Mouse (Mus musculus): ENCODE results near the gene E2f8. TPM values are rescaled to one million over a fixed set of nuclear protein-coding genes. Genes with fewer than 3 reads are reported as not detected.

E2f8 gene
- polyA plus RNA-seq, 1 experiment from 2014 or later: 12.6 TPM

DNA sequence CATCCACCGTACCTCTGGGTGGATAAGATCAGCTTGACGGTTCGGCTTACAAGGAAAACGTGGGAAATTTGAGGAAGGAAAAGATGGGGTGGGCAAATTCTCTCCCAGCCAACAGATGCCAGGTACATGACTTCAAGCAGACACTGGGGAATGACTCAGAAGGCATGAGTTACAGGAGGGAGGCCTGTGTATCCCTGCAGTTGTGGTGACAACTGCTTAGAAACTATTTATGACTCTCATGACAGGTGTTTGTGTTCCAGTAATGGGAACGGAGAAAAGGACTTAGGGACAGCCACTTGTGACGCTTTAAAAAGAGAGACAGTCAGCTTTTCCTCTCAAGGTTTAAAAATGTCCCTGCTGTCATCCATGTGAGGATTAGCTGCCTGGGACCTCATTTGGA, 11.3 kb downstream of the E2f8 start:
- Histone ChIP-seq H3K4me2 (no peak overlapping the region), H3K4me1 (no peaks in the 10 kb centered on the region), H3K9me3 (replicated peaks) (no peaks in the 10 kb centered on the region), H3K9ac (no peak overlapping the region), H3K27me3 (no peaks in the 10 kb centered on the region), H3K4me3 (no peak overlapping the region), H3K27ac (no peak overlapping the region), H3K36me3 (ENCODE audit: poor library complexity, severe bottlenecking) (peaks cover 93% of the 10 kb centered on the region)
- ATAC-seq: no peak
- 94% methylated on average over 6 of the region's 6 CpGs for WGBS

GRCm38 (mm10) chr7:48867576-48867975, 13.8 kb downstream of the E2f8 start:
- Histone ChIP-seq H3K4me2 (no peak overlapping the region), H3K4me3 (no peak overlapping the region), H3K4me1 (no peaks in the 10 kb centered on the region), H3K36me3 (ENCODE audit: poor library complexity, severe bottlenecking) (peaks cover 73% of the 10 kb centered on the region), H3K9me3 (replicated peaks) (no peaks in the 10 kb centered on the region), H3K9ac (no peak overlapping the region), H3K27ac (no peak overlapping the region), H3K27me3 (no peaks in the 10 kb centered on the region)
- WGBS: 92% methylated on average over 18 of the region's 18 CpGs
- ATAC-seq: no peak

DNA sequence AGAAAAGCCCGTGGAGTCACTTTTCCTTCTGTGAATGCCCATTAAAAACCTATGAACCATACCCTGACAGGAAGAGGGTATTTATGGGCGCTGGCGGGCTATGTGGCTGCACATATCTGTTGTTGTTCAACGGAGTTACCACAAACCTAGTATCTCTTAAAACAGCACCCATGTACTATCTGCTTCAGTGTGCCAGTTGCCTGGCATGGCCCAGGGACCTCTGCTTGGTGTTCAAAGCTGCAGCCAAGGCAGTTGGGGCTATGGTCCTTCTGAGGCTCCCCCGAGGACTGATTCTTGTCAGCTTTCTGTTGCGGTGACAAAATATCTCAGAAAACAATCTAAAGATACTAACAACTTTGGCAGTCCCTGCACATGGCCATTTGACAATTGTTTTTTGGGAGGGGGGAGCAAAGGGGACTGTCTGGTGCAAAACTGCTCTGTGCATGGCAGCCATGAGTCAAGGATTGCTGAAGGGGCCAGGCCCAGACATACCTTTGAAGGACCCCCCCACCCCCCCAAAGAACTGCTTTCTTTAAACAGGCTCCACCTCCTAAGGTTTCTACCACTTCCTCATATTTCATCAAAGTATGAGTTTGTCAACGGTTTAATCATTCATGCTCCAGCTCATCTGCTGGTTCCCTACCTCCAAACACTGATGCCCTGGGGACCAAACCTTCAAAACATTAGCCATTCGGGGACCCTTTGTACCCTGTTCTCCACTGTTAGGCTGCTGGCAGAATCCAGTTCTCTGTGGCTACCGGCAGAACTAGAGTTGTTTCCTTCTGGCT, 16.5 kb downstream of the E2f8 start:
- no peak overlapping the region for H3K9ac ChIP-seq
- H3K9me3 ChIP-seq (replicated peaks): no peaks in the 10 kb centered on the region
- WGBS: 93% methylated on average over 9 of the region's 9 CpGs
- H3K36me3 ChIP-seq (ENCODE audit: poor library complexity, severe bottlenecking): peaks cover 46% of the 10 kb centered on the region
- no peak overlapping the region for H3K4me3 ChIP-seq
- no peak overlapping the region for H3K27ac ChIP-seq
- no peaks in the 10 kb centered on the region for H3K4me1 ChIP-seq
- no peak overlapping the region for H3K4me2 ChIP-seq
- H3K27me3 ChIP-seq: no peaks in the 10 kb centered on the region
- no peak for ATAC-seq

- Histone ChIP-seq H3K27ac (no peak overlapping the region), H3K4me2 (no peak overlapping the region), H3K4me3 (no peak overlapping the region), H3K4me1 (no peaks in the 10 kb centered on the region), H3K36me3 (ENCODE audit: poor library complexity, severe bottlenecking) (peaks cover 41% of the 10 kb centered on the region), H3K27me3 (no peaks in the 10 kb centered on the region), H3K9ac (no peak overlapping the region), H3K9me3 (replicated peaks) (no peaks in the 10 kb centered on the region)
- no peak for ATAC-seq
These were observed 17.2 kb downstream of the E2f8 start for GRCm38 (mm10) chr7:48864199-48864598.

DNA sequence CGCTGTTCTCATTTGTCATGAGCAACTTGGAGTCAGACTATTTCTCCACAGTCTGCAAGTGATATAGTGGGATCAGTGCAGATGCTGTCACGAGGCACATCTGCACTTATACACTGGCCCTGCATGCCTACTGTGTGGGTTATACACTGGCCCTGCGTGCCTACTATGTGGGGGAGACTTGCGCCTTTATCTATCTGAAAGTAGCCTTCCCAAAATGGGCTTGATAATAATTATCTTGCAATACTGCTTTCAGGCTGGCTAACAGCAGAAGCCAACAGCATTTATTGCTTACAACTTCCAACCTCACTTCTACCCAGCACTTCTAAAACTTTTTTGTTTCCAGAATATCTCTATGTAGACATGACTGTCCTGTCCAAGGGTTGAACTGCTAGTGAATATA, 19.6 kb downstream of the E2f8 start:
- no peak overlapping the region for H3K4me3 ChIP-seq
- no peaks in the 10 kb centered on the region for H3K4me1 ChIP-seq
- H3K9ac ChIP-seq: no peak overlapping the region
- no peaks in the 10 kb centered on the region for H3K9me3 ChIP-seq (replicated peaks)
- no peak for ATAC-seq
- H3K27me3 ChIP-seq: no peaks in the 10 kb centered on the region
- H3K4me2 ChIP-seq: no peak overlapping the region
- WGBS: 92% methylated on average over 4 of the region's 4 CpGs
- H3K36me3 ChIP-seq (ENCODE audit: poor library complexity, severe bottlenecking): peaks cover 21% of the 10 kb centered on the region
- H3K27ac ChIP-seq: no peak overlapping the region

DNA sequence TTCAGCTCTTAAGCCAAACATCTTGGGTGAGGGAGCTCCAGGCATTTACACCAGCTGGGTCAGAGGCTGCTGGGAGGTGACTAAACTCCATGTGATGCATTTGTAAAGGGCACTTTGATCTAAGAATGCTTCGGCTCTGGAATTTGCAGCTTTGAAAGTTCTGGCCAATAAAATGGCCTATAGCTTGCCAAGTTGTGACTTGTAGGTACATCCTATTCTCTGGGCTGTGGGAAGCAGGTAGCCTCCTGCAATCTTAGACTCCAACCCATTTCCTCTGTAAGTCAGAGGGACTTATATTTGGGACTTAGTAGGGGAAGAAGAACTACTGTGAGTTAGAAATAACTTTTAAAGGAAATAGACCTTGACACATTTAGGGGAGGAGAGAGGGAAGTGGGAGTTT, 20.4 kb downstream of the E2f8 start:
- WGBS: 93% methylated on average over 1 of the region's 1 CpGs
- Histone ChIP-seq H3K9me3 (replicated peaks) (no peaks in the 10 kb centered on the region), H3K36me3 (ENCODE audit: poor library complexity, severe bottlenecking) (peaks cover 14% of the 10 kb centered on the region), H3K4me3 (no peak overlapping the region), H3K4me1 (no peaks in the 10 kb centered on the region), H3K4me2 (no peak overlapping the region), H3K9ac (no peak overlapping the region), H3K27ac (no peak overlapping the region), H3K27me3 (no peaks in the 10 kb centered on the region)
- ATAC-seq: no peak

- Histone ChIP-seq H3K4me2 (no peak overlapping the region), H3K36me3 (ENCODE audit: poor library complexity, severe bottlenecking) (no peaks in the 10 kb centered on the region), H3K4me3 (no peak overlapping the region), H3K4me1 (no peaks in the 10 kb centered on the region), H3K27me3 (no peaks in the 10 kb centered on the region), H3K27ac (no peak overlapping the region), H3K9ac (no peak overlapping the region), H3K9me3 (replicated peaks) (no peaks in the 10 kb centered on the region)
- ATAC-seq: no peak
- 92% methylated on average over 4 of the region's 4 CpGs for WGBS
These were observed 22.0 kb downstream of the E2f8 start for GRCm38 (mm10) chr7:48859362-48859761.

DNA sequence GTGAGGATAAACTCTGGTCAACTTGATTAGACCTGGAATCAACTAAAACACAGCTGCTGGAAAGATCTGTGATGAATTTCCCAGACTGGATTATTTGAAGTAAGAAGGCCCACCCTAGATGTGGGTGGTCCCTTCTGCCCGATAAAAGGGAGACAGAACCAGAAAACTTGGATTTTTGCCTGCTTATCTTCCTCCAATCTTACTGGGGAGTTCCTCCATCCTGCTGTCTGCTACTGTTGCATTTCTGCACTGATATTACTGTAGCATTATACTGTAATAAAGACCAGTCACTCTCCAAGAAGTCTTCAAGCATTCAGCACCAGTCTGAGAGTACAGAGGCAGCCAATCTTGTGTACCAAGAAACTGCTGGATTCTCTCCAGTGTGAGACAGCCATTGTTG, 23.1 kb downstream of the E2f8 start:
- 77% methylated on average over 1 of the region's 1 CpGs for WGBS
- ATAC-seq: no peak

DNA sequence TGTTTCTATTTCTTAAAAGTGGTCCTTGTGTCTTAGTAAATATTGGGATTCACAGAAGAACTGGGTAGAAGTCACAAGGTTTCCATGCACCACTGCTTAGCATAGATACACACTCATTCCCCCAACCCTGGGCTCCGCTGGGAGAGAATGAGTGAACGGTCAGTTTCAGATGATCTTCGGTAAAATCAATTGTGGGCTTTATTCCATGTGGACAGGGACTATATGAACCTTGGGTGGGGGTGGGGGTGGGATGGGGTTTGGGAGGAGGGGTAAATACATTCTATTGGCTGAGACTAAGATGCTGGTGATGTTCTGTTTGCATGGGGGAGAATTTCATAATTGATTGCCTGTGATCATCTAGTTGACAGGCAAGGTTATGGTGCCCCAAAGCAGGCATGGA, 25.9 kb downstream of the E2f8 start:
- Histone ChIP-seq H3K9me3 (replicated peaks) (no peaks in the 10 kb centered on the region), H3K36me3 (ENCODE audit: poor library complexity, severe bottlenecking) (no peaks in the 10 kb centered on the region), H3K4me2 (no peak overlapping the region), H3K4me3 (no peak overlapping the region), H3K27me3 (no peaks in the 10 kb centered on the region), H3K27ac (no peak overlapping the region), H3K4me1 (no peaks in the 10 kb centered on the region), H3K9ac (no peak overlapping the region)
- ATAC-seq: no peak
- 91% methylated on average over 3 of the region's 3 CpGs for WGBS

More for the DNA sequence above, 23.1 kb downstream of the E2f8 start:
- no peaks in the 10 kb centered on the region for H3K4me1 ChIP-seq
- no peak overlapping the region for H3K4me2 ChIP-seq
- no peak overlapping the region for H3K4me3 ChIP-seq
- no peak overlapping the region for H3K27ac ChIP-seq
- H3K36me3 ChIP-seq (ENCODE audit: poor library complexity, severe bottlenecking): no peaks in the 10 kb centered on the region
- no peak overlapping the region for H3K9ac ChIP-seq
- no peaks in the 10 kb centered on the region for H3K9me3 ChIP-seq (replicated peaks)
- H3K27me3 ChIP-seq: no peaks in the 10 kb centered on the region

- no peak overlapping the region for H3K4me3 ChIP-seq
- H3K27ac ChIP-seq: no peak overlapping the region
- H3K4me2 ChIP-seq: no peak overlapping the region
- no peaks in the 10 kb centered on the region for H3K27me3 ChIP-seq
- no peaks in the 10 kb centered on the region for H3K4me1 ChIP-seq
- no peak overlapping the region for H3K9ac ChIP-seq
- ATAC-seq: no peak
- H3K9me3 ChIP-seq (replicated peaks): no peaks in the 10 kb centered on the region
- H3K36me3 ChIP-seq (ENCODE audit: poor library complexity, severe bottlenecking): no peaks in the 10 kb centered on the region
- WGBS: 90% methylated on average over 13 of the region's 13 CpGs
These were observed 27.9 kb downstream of the E2f8 start for GRCm38 (mm10) chr7:48853496-48853895.

- H3K4me3 ChIP-seq: no peak overlapping the region
- WGBS: 36% methylated on average over 6 of the region's 6 CpGs
- no peaks in the 10 kb centered on the region for H3K36me3 ChIP-seq (ENCODE audit: poor library complexity, severe bottlenecking)
- H3K4me2 ChIP-seq: no peak overlapping the region
- ATAC-seq: no peak
- no peak overlapping the region for H3K9ac ChIP-seq
- no peaks in the 10 kb centered on the region for H3K9me3 ChIP-seq (replicated peaks)
- H3K27me3 ChIP-seq: no peaks in the 10 kb centered on the region
- H3K4me1 ChIP-seq: no peaks in the 10 kb centered on the region
- H3K27ac ChIP-seq: no peak overlapping the region
These were observed 29.8 kb downstream of the E2f8 start for GRCm38 (mm10) chr7:48851529-48852104.

GRCm38 (mm10) chr7:48847820-48848650, 33.4 kb downstream of the E2f8 start, which contains the start of gene Csrp3:
Gene Csrp3 (minus strand): TSS chr7:48848033.
- Histone ChIP-seq H3K27me3 (no peaks in the 10 kb centered on the region), H3K36me3 (ENCODE audit: poor library complexity, severe bottlenecking) (no peaks in the 10 kb centered on the region), H3K9ac (no peak within 1 kb of the TSS), H3K4me2 (no peak within 1 kb of the TSS), H3K4me3 (no peak within 1 kb of the TSS), H3K9me3 (replicated peaks) (no peaks in the 10 kb centered on the region), H3K4me1 (no peaks in the 10 kb centered on the region), H3K27ac (no peak within 1 kb of the TSS)
- 45% methylated on average over 11 of the region's 11 CpGs for WGBS
- ATAC-seq: no peak
